Mouse (Mus musculus) midbrain, embryonic 11.5 days (tissue): ENCODE results near the gene Marveld1. TPM values are rescaled to one million over a fixed set of nuclear protein-coding genes. Genes with fewer than 3 reads are reported as not detected.

Experiments used
- ATAC-seq: fragments of 200-750 bp; cut with Nextera tagmentation; 2 replicates; pipeline ENCODE4 v1.8.0; 2017; ENCODE audit warnings: moderate TSS enrichment, moderate library complexity; ENCODE audit not compliant: low FRiP score
- DNase-seq: peaks from one replicate; pipeline ENCODE4 v3.0.0; 2015; ENCODE audit warnings: low spot score; ENCODE audit errors: missing footprints
- H3K27ac ChIP-seq: fragments of 300-500 bp; sonication (generic); 2 replicates; pipeline ENCODE4 v1.5.1; 2014; ENCODE audit warnings: low read depth, low read length
- H3K27me3 ChIP-seq: fragments of 300-500 bp; sonication (generic); 2 replicates; pipeline ENCODE4 v1.6.1; 2014; ENCODE audit warnings: mild to moderate bottlenecking, low read length, moderate library complexity, mixed read lengths; ENCODE audit not compliant: control insufficient read depth, insufficient read depth
- H3K36me3 ChIP-seq: fragments of 300-500 bp; sonication (generic); 2 replicates; pipeline ENCODE4 v1.6.1; 2014; ENCODE audit warnings: mild to moderate bottlenecking, low read length, moderate library complexity, mixed read lengths; ENCODE audit not compliant: control insufficient read depth, insufficient read depth
- H3K4me1 ChIP-seq: fragments of 300-500 bp; sonication (generic); 2 replicates; pipeline ENCODE4 v1.6.1; 2014; ENCODE audit warnings: low read length; ENCODE audit not compliant: control insufficient read depth, insufficient read depth
- H3K4me2 ChIP-seq: fragments of 300-500 bp; sonication (generic); 2 replicates; pipeline ENCODE4 v1.6.1; 2014; ENCODE audit warnings: mild to moderate bottlenecking, moderate library complexity
- H3K4me3 ChIP-seq: fragments of 300-500 bp; sonication (generic); 2 replicates; pipeline ENCODE4 v1.5.1; 2014; ENCODE audit warnings: low read depth, low read length
- H3K9ac ChIP-seq: fragments of 300-500 bp; sonication (generic); 2 replicates; pipeline ENCODE4 v1.6.1; 2014; ENCODE audit warnings: low read length
- H3K9me3 ChIP-seq: fragments of 300-500 bp; sonication (generic); 2 replicates; pipeline ENCODE4 v1.6.1; 2016; ENCODE audit warnings: low read length; ENCODE audit not compliant: control insufficient read depth
- WGBS: fragments of 180-500 bp; shearing (Covaris S2); extraction: QIAGEN DNeasy Blood & Tissue Kit; methylation state at CpG from one replicate; pipeline ENCODE4 v1.1.7; 2014; 5-methylcytosine and 5-hydroxymethylcytosine counted together
- polyA plus RNA-seq: library from polyadenylated mRNA; unstranded; fragments of >200 nt; fragmentation: Nextera tagmentation; extraction: Ambion mirVana; gene quantifications from 2 replicates; pipeline ENCODE4 v1.2.1, GENCODE M21; 2014

Gene Marveld1
- polyA plus RNA-seq, 1 experiment from 2014 or later: 5.9 TPM

- Histone ChIP-seq H3K4me1 (peaks cover 5% of the 10 kb centered on the region), H3K4me2 (no peak overlapping the region), H3K9me3 (no peaks in the 10 kb centered on the region), H3K27ac (no peak overlapping the region), H3K27me3 (peaks cover 28% of the 10 kb centered on the region), H3K9ac (no peak overlapping the region), H3K4me3 (no peak overlapping the region), H3K36me3 (no peaks in the 10 kb centered on the region)
- DNase-seq (no peak), ATAC-seq (no peak)
- WGBS: 85% methylated on average over 2 of the region's 2 CpGs
Observed at GRCm38 (mm10) chr19:42145731-42146130, 1.5 kb upstream of the Marveld1 start.

- no peak overlapping the region for H3K27ac ChIP-seq
- DNase-seq (no peak), ATAC-seq (0 out of 2 replicates have a peak, but pooled peaks have one; percentile 8)
- H3K4me2 ChIP-seq: no peak overlapping the region
- no peaks in the 10 kb centered on the region for H3K9me3 ChIP-seq
- 90% methylated on average over 9 of the region's 9 CpGs for WGBS
- H3K9ac ChIP-seq: no peak overlapping the region
- peaks cover 5% of the 10 kb centered on the region for H3K4me1 ChIP-seq
- no peak overlapping the region for H3K4me3 ChIP-seq
- no peaks in the 10 kb centered on the region for H3K36me3 ChIP-seq
- H3K27me3 ChIP-seq: peaks cover 28% of the 10 kb centered on the region
Observed at GRCm38 (mm10) chr19:42146276-42147010, 757 bp upstream of the Marveld1 start.

- under 1% methylated on average over 63 of the region's 63 CpGs for WGBS
- Histone ChIP-seq H3K9me3 (no peaks in the 10 kb centered on the region), H3K4me2 (peak overlapping the region; percentile 81), H3K9ac (peak overlapping the region; percentile 73), H3K36me3 (no peaks in the 10 kb centered on the region), H3K4me3 (peak overlapping the region; percentile 59), H3K27me3 (peaks cover 28% of the 10 kb centered on the region), H3K27ac (no peak overlapping the region), H3K4me1 (peaks cover 5% of the 10 kb centered on the region)
- DNase-seq (peak; percentile 96), ATAC-seq (peak; percentile 41; the same call in 1 of the 2 replicates)
Observed at GRCm38 (mm10) chr19:42147769-42148568, 769 bp downstream of the Marveld1 start.

- Histone ChIP-seq H3K27ac (no peak overlapping the region), H3K27me3 (peaks cover 28% of the 10 kb centered on the region), H3K4me3 (peak overlapping the region; percentile 59), H3K9me3 (no peaks in the 10 kb centered on the region), H3K9ac (peak overlapping the region; percentile 73; the same call in 1 of the 2 replicates), H3K4me2 (peak overlapping the region; percentile 81), H3K4me1 (peaks cover 5% of the 10 kb centered on the region), H3K36me3 (no peaks in the 10 kb centered on the region)
- ATAC-seq (no peak), DNase-seq (no peak)
- 20% methylated on average over 7 of the region's 7 CpGs for WGBS
Observed at GRCm38 (mm10) chr19:42148569-42148860, 1.3 kb downstream of the Marveld1 start.

- Histone ChIP-seq H3K27ac (no peak overlapping the region), H3K4me3 (no peak overlapping the region), H3K9me3 (no peaks in the 10 kb centered on the region), H3K9ac (no peak overlapping the region), H3K4me2 (no peak overlapping the region), H3K27me3 (peaks cover 18% of the 10 kb centered on the region), H3K36me3 (no peaks in the 10 kb centered on the region), H3K4me1 (peaks cover 5% of the 10 kb centered on the region)
- 10% methylated on average over 6 of the region's 6 CpGs for WGBS
- ATAC-seq (0 out of 2 replicates have a peak, but pooled peaks have one; percentile 41), DNase-seq (peak; percentile 98)
Observed at GRCm38 (mm10) chr19:42151990-42152389, 4.8 kb downstream of the Marveld1 start.

- WGBS: 77% methylated on average over 12 of the region's 12 CpGs
- Histone ChIP-seq H3K4me1 (no peaks in the 10 kb centered on the region), H3K4me2 (no peak overlapping the region), H3K36me3 (no peaks in the 10 kb centered on the region), H3K27me3 (no peaks in the 10 kb centered on the region), H3K9me3 (no peaks in the 10 kb centered on the region), H3K4me3 (no peak overlapping the region), H3K9ac (no peak overlapping the region), H3K27ac (peak overlapping the region; percentile 57)
- DNase-seq (no peak), ATAC-seq (no peak)
Observed at GRCm38 (mm10) chr19:42157493-42158237, 10.5 kb downstream of the Marveld1 start.

- H3K4me1 ChIP-seq: no peaks in the 10 kb centered on the region
- H3K36me3 ChIP-seq: no peaks in the 10 kb centered on the region
- H3K9me3 ChIP-seq: no peaks in the 10 kb centered on the region
- H3K4me3 ChIP-seq: no peak overlapping the region
- H3K27ac ChIP-seq: peak overlapping the region; percentile 57
- no peak for DNase-seq
- H3K4me2 ChIP-seq: no peak overlapping the region
- no peaks in the 10 kb centered on the region for H3K27me3 ChIP-seq
- no peak overlapping the region for H3K9ac ChIP-seq
- 0 out of 2 replicates have a peak, but pooled peaks have one; percentile 14 for ATAC-seq
- 64% methylated on average over 13 of the region's 13 CpGs for WGBS
Observed at GRCm38 (mm10) chr19:42158246-42159017, 11.2 kb downstream of the Marveld1 start.

GRCm38 (mm10) chr19:42163764-42164163 lies 16.6 kb downstream of the Marveld1 start, which contains the start of gene Zfyve27:
Gene Zfyve27, plus strand, starts transcription at chr19:42163951.
- Histone ChIP-seq H3K27ac (no peak within 1 kb of the TSS), H3K4me3 (no peak within 1 kb of the TSS), H3K4me2 (no peak within 1 kb of the TSS), H3K9ac (no peak within 1 kb of the TSS), H3K9me3 (no peaks in the 10 kb centered on the region), H3K36me3 (no peaks in the 10 kb centered on the region), H3K4me1 (no peaks in the 10 kb centered on the region), H3K27me3 (no peaks in the 10 kb centered on the region)
- DNase-seq (no peak), ATAC-seq (no peak)
- 80% methylated on average over 5 of the region's 5 CpGs for WGBS
